Mouse (Mus musculus): ENCODE measurements around the gene Myo18b. TPM values are rescaled to one million over a fixed set of nuclear protein-coding genes. Genes with fewer than 3 reads are reported as not detected.

The Myo18b gene
- polyA plus RNA-seq, 1 experiment from 2014 or later, result 0.36 TPM

DNA sequence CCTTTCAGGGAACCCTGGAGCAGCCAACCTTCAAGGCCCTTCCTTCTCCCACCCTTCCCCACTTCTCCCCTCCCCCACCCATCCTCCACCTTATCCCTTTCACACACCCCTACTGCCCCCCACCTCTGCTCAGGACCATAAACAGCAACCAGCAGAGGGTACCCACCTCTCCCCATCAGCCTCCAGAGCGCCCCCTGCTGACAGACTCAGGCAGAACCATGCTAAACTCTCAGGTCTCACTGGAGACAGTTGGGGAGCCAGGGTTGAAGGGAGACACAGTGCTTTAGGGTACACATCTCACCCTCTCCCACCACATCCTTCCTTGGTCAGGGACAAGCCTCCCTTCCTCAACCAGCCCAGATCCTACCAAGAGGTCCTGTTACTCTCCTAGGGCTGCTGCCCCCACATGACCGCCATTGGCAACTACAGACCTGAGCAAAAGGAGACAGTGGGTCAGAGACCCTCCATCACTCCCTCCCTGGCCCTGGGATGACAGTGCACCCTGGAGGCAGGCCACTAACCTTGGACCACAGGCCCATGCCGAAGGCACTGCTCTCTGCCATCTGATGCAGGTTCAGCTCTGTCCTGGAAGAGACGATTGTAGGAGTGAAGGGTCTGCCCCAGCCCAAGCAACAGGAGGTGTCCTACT lies 31.3 kb downstream of the Myo18b start:
- Histone ChIP-seq H3K36me3 (ENCODE audit: control insufficient read depth, insufficient read depth, low read length) (no peaks in the 10 kb centered on the region), H3K27me3 (ENCODE audit: control insufficient read depth, insufficient read depth, low read length) (no peaks in the 10 kb centered on the region), H3K9ac (ENCODE audit: low read length) (no peak overlapping the region), H3K4me1 (replicated peaks; ENCODE audit: control insufficient read depth, insufficient read depth, low read length) (no peaks in the 10 kb centered on the region), H3K4me3 (ENCODE audit: low read depth, low read length) (no peak overlapping the region), H3K9me3 (ENCODE audit: control insufficient read depth, low read length) (no peaks in the 10 kb centered on the region), H3K27ac (ENCODE audit: low read depth, low read length) (no peak overlapping the region), H3K4me2 (ENCODE audit: low read depth, low read length, severe bottlenecking) (no peak overlapping the region)
- DNase-seq (ENCODE audit: low spot score) (peak; percentile 76), ATAC-seq (replicated peaks; ENCODE audit: low FRiP score) (no peak)
- 53% methylated on average over 4 of the region's 4 CpGs for WGBS

DNA sequence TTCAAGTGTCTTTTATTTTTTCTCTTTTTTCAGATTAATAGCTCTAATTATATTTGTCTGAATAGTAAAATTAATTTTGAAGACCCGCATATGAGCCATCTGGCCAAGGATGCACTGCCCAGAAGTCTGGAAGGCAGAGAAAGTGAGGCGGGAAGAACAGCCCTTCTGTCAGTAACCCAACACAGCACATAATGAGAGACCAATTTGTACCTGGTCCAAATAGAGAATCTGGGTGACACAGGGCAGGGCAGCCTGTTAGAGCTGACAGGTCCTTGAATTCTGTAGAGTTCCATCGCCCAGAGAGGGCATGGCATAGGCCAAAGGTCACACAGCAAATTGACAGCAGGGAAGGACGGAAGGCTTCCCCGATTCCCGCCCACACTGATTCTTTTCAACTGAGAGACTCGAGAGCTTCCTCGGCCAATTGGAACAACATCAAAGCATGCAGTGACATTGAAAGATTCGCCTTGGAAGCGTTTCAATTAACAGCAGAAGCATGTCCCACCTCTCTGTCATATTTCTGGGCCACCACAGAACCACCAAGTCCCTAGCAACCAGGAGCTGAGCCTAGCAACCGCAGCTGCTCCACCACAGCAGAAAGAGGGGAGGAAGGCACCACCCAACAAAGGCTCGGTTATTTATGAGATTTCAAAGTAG lies 36.7 kb downstream of the Myo18b start:
- Histone ChIP-seq H3K27me3 (ENCODE audit: control insufficient read depth, insufficient read depth, low read length) (no peaks in the 10 kb centered on the region), H3K4me2 (ENCODE audit: low read depth, low read length, severe bottlenecking) (no peak overlapping the region), H3K4me1 (replicated peaks; ENCODE audit: control insufficient read depth, insufficient read depth, low read length) (no peaks in the 10 kb centered on the region), H3K9ac (ENCODE audit: low read length) (no peak overlapping the region), H3K36me3 (ENCODE audit: control insufficient read depth, insufficient read depth, low read length) (no peaks in the 10 kb centered on the region), H3K27ac (ENCODE audit: low read depth, low read length) (no peak overlapping the region), H3K9me3 (ENCODE audit: control insufficient read depth, low read length) (no peaks in the 10 kb centered on the region), H3K4me3 (ENCODE audit: low read depth, low read length) (no peak overlapping the region)
- 64% methylated on average over 12 of the region's 12 CpGs for WGBS
- DNase-seq (ENCODE audit: low spot score) (no peak), ATAC-seq (replicated peaks; ENCODE audit: low FRiP score) (no peak)

DNA sequence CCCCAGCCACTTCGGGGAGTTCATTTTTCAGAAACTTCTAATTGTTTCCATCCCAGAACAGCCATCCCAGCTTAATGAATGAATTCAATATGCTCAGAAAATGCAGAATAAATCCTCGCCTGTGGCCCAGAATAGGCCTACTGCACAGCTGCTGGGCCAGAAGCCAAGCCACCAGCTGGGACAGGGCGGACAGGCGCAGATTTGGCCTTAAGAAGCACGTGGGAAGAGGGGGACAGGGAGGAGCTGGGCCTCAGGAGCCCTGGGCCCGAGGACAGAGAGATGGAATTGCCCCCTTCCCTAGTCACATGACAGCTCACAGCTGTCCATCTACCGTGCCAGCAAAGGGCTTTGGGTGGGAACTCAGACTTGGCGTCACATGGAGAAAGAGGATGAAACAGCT lies 43.0 kb downstream of the Myo18b start:
- no peak overlapping the region for H3K4me2 ChIP-seq (ENCODE audit: low read depth, low read length, severe bottlenecking)
- no peak overlapping the region for H3K4me3 ChIP-seq (ENCODE audit: low read depth, low read length)
- H3K27ac ChIP-seq (ENCODE audit: low read depth, low read length), result peak overlapping the region; percentile 33; the same call in 1 of the 2 replicates
- H3K9me3 ChIP-seq (ENCODE audit: control insufficient read depth, low read length), result no peaks in the 10 kb centered on the region
- no peaks in the 10 kb centered on the region for H3K36me3 ChIP-seq (ENCODE audit: control insufficient read depth, insufficient read depth, low read length)
- 34% methylated on average over 8 of the region's 8 CpGs for WGBS
- ATAC-seq (replicated peaks; ENCODE audit: low FRiP score) (peak; percentile 63; the same call in 1 of the 2 replicates), DNase-seq (ENCODE audit: low spot score) (peak; percentile 73)
- peaks cover 15% of the 10 kb centered on the region for H3K4me1 ChIP-seq (replicated peaks; ENCODE audit: control insufficient read depth, insufficient read depth, low read length)
- no peak overlapping the region; the same call in 1 of the 2 replicates for H3K9ac ChIP-seq (ENCODE audit: low read length)
- no peaks in the 10 kb centered on the region for H3K27me3 ChIP-seq (ENCODE audit: control insufficient read depth, insufficient read depth, low read length)

DNA sequence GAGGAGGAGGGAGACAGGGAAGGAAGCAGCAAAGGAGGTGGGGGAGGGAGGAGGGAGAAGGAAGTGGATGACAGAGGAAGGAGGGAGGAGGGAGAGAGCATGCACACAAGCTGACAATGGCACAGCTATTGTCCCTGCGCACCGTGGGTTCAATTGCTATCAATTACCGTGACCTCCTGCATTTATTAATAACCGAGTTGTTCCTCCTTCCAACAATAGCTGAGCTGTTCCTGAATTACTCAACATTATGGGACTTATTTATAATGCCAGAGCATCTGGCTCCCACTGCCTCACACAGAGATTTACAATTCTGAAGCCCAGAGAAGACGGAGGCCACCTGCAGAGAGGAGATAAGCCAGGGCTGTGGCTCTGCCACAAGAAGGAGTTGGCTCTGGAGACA lies 44.8 kb downstream of the Myo18b start:
- H3K9ac ChIP-seq (ENCODE audit: low read length), result no peak overlapping the region
- no peak overlapping the region for H3K4me3 ChIP-seq (ENCODE audit: low read depth, low read length)
- WGBS, result 15% methylated on average over 5 of the region's 5 CpGs
- ATAC-seq (replicated peaks; ENCODE audit: low FRiP score), result 0 out of 2 replicates have a peak, but pooled peaks have one; percentile 14
- no peak for DNase-seq (ENCODE audit: low spot score)
- no peak overlapping the region for H3K27ac ChIP-seq (ENCODE audit: low read depth, low read length)
- H3K27me3 ChIP-seq (ENCODE audit: control insufficient read depth, insufficient read depth, low read length), result no peaks in the 10 kb centered on the region
- no peaks in the 10 kb centered on the region for H3K36me3 ChIP-seq (ENCODE audit: control insufficient read depth, insufficient read depth, low read length)
- H3K4me1 ChIP-seq (replicated peaks; ENCODE audit: control insufficient read depth, insufficient read depth, low read length), result peaks cover 21% of the 10 kb centered on the region
- no peaks in the 10 kb centered on the region for H3K9me3 ChIP-seq (ENCODE audit: control insufficient read depth, low read length)
- no peak overlapping the region for H3K4me2 ChIP-seq (ENCODE audit: low read depth, low read length, severe bottlenecking)

DNA sequence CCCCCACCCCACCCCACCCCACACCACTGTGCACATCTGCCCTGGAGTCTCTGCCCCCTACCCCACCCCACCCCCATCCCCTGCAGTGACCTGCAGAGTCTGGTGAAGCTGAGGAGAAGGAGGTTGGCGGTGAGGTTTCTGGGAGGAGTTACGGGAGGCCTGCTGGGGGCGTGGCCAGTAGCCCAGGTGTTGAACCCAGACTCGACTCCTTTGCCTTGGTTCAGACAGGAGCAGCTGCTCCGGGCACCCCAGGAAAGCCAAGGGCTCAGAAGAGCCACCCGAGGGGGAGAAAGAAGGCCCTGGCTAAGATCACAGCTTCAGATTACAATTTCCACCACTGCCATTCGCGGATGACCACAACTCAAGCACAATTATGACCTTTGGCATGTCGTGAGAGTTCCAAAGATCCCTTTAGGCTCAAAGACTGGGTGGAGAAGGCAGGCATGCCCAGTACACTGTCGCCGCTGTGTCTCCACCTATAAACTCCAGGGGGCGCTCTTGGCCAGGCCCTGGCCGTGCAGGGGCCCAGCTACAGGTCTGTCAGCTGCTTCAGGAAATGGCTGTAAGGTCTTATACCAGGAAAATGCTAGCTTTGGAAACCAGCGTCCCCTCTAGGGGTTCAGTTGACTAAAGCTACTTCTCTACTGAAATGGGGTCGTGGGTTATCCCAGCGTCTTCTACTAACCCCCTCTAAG lies 47.4 kb downstream of the Myo18b start:
- Histone ChIP-seq H3K4me2 (ENCODE audit: low read depth, low read length, severe bottlenecking) (peak overlapping the region; percentile 31; the same call in 1 of the 2 replicates), H3K4me1 (replicated peaks; ENCODE audit: control insufficient read depth, insufficient read depth, low read length) (peaks cover 25% of the 10 kb centered on the region), H3K27ac (ENCODE audit: low read depth, low read length) (no peak overlapping the region), H3K36me3 (ENCODE audit: control insufficient read depth, insufficient read depth, low read length) (no peaks in the 10 kb centered on the region), H3K9me3 (ENCODE audit: control insufficient read depth, low read length) (no peaks in the 10 kb centered on the region), H3K4me3 (ENCODE audit: low read depth, low read length) (no peak overlapping the region), H3K27me3 (ENCODE audit: control insufficient read depth, insufficient read depth, low read length) (no peaks in the 10 kb centered on the region), H3K9ac (ENCODE audit: low read length) (no peak overlapping the region)
- WGBS, result 3% methylated on average over 16 of the region's 16 CpGs
- ATAC-seq (replicated peaks; ENCODE audit: low FRiP score) (peak; percentile 65; the same call in 1 of the 2 replicates), DNase-seq (ENCODE audit: low spot score) (peak; percentile 86)

GRCm38 (mm10) chr5:112847985-112848542 lies 48.1 kb downstream of the Myo18b start:
- no peak overlapping the region for H3K27ac ChIP-seq (ENCODE audit: low read depth, low read length)
- H3K36me3 ChIP-seq (ENCODE audit: control insufficient read depth, insufficient read depth, low read length), result no peaks in the 10 kb centered on the region

GRCm38 (mm10) chr5:112846146-112846545 lies 50.0 kb downstream of the Myo18b start:
- no peaks in the 10 kb centered on the region for H3K27me3 ChIP-seq (ENCODE audit: control insufficient read depth, insufficient read depth, low read length)
- H3K4me3 ChIP-seq (ENCODE audit: low read depth, low read length), result no peak overlapping the region
- no peak overlapping the region for H3K4me2 ChIP-seq (ENCODE audit: low read depth, low read length, severe bottlenecking)
- peaks cover 17% of the 10 kb centered on the region for H3K4me1 ChIP-seq (replicated peaks; ENCODE audit: control insufficient read depth, insufficient read depth, low read length)
- no peaks in the 10 kb centered on the region for H3K9me3 ChIP-seq (ENCODE audit: control insufficient read depth, low read length)
- ATAC-seq (replicated peaks; ENCODE audit: low FRiP score) (no peak), DNase-seq (ENCODE audit: low spot score) (no peak)
- no peak overlapping the region for H3K9ac ChIP-seq (ENCODE audit: low read length)
- H3K27ac ChIP-seq (ENCODE audit: low read depth, low read length), result no peak overlapping the region
- no peaks in the 10 kb centered on the region for H3K36me3 ChIP-seq (ENCODE audit: control insufficient read depth, insufficient read depth, low read length)
- WGBS, result 80% methylated on average over 11 of the region's 11 CpGs

More at GRCm38 (mm10) chr5:112847985-112848542, 48.1 kb downstream of the Myo18b start:
- 7% methylated on average over 25 of the region's 25 CpGs for WGBS
- Histone ChIP-seq H3K9ac (ENCODE audit: low read length) (no peak overlapping the region), H3K27me3 (ENCODE audit: control insufficient read depth, insufficient read depth, low read length) (no peaks in the 10 kb centered on the region), H3K9me3 (ENCODE audit: control insufficient read depth, low read length) (no peaks in the 10 kb centered on the region), H3K4me2 (ENCODE audit: low read depth, low read length, severe bottlenecking) (peak overlapping the region; percentile 31; the same call in 1 of the 2 replicates), H3K4me1 (replicated peaks; ENCODE audit: control insufficient read depth, insufficient read depth, low read length) (peaks cover 19% of the 10 kb centered on the region), H3K4me3 (ENCODE audit: low read depth, low read length) (no peak overlapping the region)
- peak; percentile 54 for DNase-seq (ENCODE audit: low spot score)
- 0 out of 2 replicates have a peak, but pooled peaks have one; percentile 3 for ATAC-seq (replicated peaks; ENCODE audit: low FRiP score)

DNA sequence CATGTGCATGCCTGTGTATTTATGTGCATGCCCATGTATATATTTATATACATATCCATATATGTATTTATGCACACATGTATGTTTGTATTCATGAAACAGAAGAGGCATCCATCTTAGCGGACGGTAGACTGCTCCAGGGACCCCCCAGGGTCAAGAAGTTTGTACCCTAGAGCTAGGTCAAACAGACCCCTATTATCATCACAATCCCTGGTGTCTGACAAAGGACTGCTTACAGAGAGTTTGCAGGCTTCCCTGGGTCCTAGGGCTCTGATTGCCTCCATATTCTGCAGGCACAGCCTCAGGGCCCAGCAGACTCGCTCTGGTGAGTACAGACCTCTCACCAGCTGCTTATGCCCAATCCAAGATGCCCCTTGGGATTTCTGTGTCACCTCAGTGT lies 51.7 kb downstream of the Myo18b start:
- Histone ChIP-seq H3K9me3 (ENCODE audit: control insufficient read depth, low read length) (no peaks in the 10 kb centered on the region), H3K36me3 (ENCODE audit: control insufficient read depth, insufficient read depth, low read length) (no peaks in the 10 kb centered on the region), H3K9ac (ENCODE audit: low read length) (no peak overlapping the region), H3K27me3 (ENCODE audit: control insufficient read depth, insufficient read depth, low read length) (no peaks in the 10 kb centered on the region), H3K27ac (ENCODE audit: low read depth, low read length) (no peak overlapping the region), H3K4me2 (ENCODE audit: low read depth, low read length, severe bottlenecking) (no peak overlapping the region), H3K4me1 (replicated peaks; ENCODE audit: control insufficient read depth, insufficient read depth, low read length) (peaks cover 17% of the 10 kb centered on the region), H3K4me3 (ENCODE audit: low read depth, low read length) (no peak overlapping the region)
- WGBS, result 31% methylated on average over 3 of the region's 3 CpGs
- DNase-seq (ENCODE audit: low spot score), result no peak
- ATAC-seq (replicated peaks; ENCODE audit: low FRiP score), result no peak

Data from forebrain, embryonic 11.5 days (tissue).